Mouse (Mus musculus): ENCODE measurements at regions not wholly inside any gene's neighbourhood (a gene's known extent, or its start where the extent isn't known, plus 50 kb on each side); places are given as distances from the start of the nearest gene placed in this dataset.

GRCm38 (mm10) chr16:68428541-68428940, 807.8 kb upstream of the Cadm2 start:
- DNase-seq, result no peak

DNA sequence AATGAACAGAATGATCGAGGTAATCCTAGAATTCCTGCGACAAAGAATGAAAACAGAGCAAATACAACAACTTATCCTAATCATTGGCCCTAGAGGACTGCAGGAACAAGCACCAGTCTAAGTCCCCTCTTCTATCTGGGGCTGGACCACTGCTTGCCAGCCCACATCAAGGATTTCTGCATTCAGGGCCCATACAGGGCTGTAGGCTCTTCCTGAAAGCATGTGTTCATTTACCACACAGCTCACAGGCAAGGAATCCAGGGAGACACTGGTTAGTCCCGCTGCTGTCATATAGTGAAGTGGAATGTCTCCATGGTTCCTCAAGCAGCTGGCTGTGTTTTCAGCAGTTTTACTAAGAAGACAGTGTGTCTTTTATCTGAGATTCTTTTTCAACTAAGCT, 806.8 kb upstream of the Cadm2 start:
- no peak for DNase-seq

DNA sequence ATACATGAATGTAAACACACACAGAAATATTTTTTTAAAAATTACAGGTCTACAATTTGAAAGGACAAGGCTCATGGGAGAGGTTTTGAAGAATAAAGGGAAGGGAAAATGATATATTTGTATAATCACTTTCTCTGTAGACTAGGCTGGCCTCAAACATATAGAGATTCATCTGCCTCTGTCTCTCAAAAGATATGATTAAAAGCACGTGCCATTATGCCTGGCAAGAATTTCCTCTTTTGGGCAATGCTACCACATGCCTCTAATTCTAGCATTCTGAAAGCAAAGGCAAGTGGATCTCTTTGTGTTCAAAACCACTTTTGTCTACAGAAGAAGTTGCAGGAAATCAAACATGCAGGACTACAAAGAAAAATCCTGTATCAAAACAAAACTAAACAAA, 804.6 kb upstream of the Cadm2 start:
- no peak for DNase-seq

- peak; percentile 5 for DNase-seq
Observed at GRCm38 (mm10) chr16:68401860-68402671, 781.4 kb upstream of the Cadm2 start.

- no peak for DNase-seq
Observed at GRCm38 (mm10) chr16:68400591-68400990, 779.9 kb upstream of the Cadm2 start.

DNA sequence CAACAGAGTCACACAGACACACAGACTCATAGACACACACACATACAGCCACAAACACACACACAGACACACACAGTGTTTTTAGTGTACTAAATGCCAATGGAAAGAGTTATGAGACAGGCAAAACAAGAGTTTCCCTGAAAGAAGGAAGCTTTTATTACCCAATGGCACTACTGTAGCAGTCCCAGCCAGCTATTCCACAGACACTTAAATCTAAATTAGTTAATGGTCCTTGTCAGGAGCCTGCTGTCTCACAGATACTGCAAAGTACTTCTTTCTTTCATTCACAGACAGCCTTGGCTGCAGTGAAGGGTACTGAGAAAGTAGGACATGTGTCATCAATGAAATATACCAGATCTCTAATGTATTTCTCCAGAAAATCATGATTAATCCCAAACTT, 730.4 kb upstream of the Cadm2 start:
- no peak for DNase-seq

- DNase-seq, result no peak
Observed at GRCm38 (mm10) chr16:68338970-68339369, 718.3 kb upstream of the Cadm2 start.

All from layer of hippocampus, adult 9-11 months (tissue).